Mouse (Mus musculus) T-cell, adult 66 days (primary cell): Measurements from ENCODE around the gene Zscan12. TPM values are rescaled to one million over a fixed set of nuclear protein-coding genes. Genes with fewer than 3 reads are reported as not detected.

Experiments used
- total RNA-seq, 2 experiments: library from RNA; stranded (reverse); gene quantifications; 3 replicates in 1 of 2; 4 replicates in 1 of 2; pipeline ENCODE4 v1.2.4; 2023

Gene Zscan12
- 1 to 10 TPM; 7.9 to 9.0 TPM for total RNA-seq

GRCm38 (mm10) chr13:21362621-21363248 is at the start of gene Zscan12:
TSS of gene Zscan12 (plus strand) at chr13:21362820.

DNA sequence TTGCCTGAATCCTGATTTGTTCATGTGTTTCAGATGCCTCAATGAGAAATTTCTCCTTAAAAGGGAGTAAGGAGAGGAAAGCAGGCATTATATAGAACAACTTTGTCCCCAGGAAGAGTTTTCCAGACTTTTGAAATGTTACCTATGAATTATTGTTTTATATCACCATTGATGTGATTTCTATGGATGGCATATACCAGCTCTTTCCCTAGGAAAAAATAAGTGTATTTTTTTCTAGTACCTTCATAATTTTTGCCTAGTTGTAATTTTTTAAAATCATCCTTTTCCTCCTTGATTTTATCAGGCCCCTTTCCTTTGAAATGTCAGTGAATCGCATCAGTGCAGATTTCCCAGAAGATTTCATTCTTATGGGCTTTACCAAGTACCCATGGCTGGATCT is 16.0 kb upstream of the Zscan12 start, which contains the start of gene Olfr1367:
Olfr1367 (plus strand) TSS at position 301 of the 400 bp plus-strand sequence.

GRCm38 (mm10) chr13:21402287-21402846 is 39.7 kb downstream of the Zscan12 start, which contains the start of gene Zkscan3:
TSS of gene Zkscan3 (minus strand) at chr13:21402755.

Other genes with a start within 250 kb of the Zscan12 start
- not detected for gene Olfr263, start 233.2 kb upstream of the Zscan12 start, total RNA-seq
- not detected for gene Olfr1368, start 217.0 kb upstream of the Zscan12 start, total RNA-seq
- 10 to 100 TPM; 93.2 to 94.9 TPM for gene Trim27, start 183.4 kb upstream of the Zscan12 start, total RNA-seq
- not detected for gene Gpx5, start 70.1 kb upstream of the Zscan12 start, total RNA-seq
- gene Gpx6, start 50.7 kb upstream of the Zscan12 start, total RNA-seq = not detected
- gene Olfr1367, start 15.9 kb upstream of the Zscan12 start, total RNA-seq = not detected
- 10 to 100 TPM; 60.5 to 74.8 TPM for gene Zkscan3, start 39.9 kb downstream of the Zscan12 start, total RNA-seq
- gene Pgbd1, start 78.2 kb downstream of the Zscan12 start, total RNA-seq = under 1 TPM; 0.73 to 0.98 TPM
- gene Zscan26, start 90.9 kb downstream of the Zscan12 start, total RNA-seq = 10 to 100 TPM; 54.1 to 55.3 TPM
- gene Nkapl, start 105.7 kb downstream of the Zscan12 start, total RNA-seq = not detected
- not detected for gene Zkscan4, start 116.1 kb downstream of the Zscan12 start, total RNA-seq
- gene Gm10065, start 116.6 kb downstream of the Zscan12 start, total RNA-seq = not detected
- gene AK157302, start 132.4 kb downstream of the Zscan12 start, total RNA-seq = 1 to 10 TPM; 4.4 to 5.9 TPM
- 10 to 100 TPM; 10.6 to 15.1 TPM for gene Gm11273, start 138.6 kb downstream of the Zscan12 start, total RNA-seq
- 10 to 100 TPM; 11.1 to 11.3 TPM for gene Zkscan8, start 168.3 kb downstream of the Zscan12 start, total RNA-seq
- gene Olfr1366, start 180.0 kb downstream of the Zscan12 start, total RNA-seq = not detected
- gene Olfr1535, start 197.1 kb downstream of the Zscan12 start, total RNA-seq = not detected
- not detected for gene Olfr1364, start 218.9 kb downstream of the Zscan12 start, total RNA-seq